Mouse (Mus musculus) urinary bladder, postnatal 4 days (tissue): ENCODE data around the gene Plcb4.

Source experiments
- DNase-seq, 2 experiments: peaks; one replicate each; pipeline ENCODE4 v3.0.0; 2021 to 2022; ENCODE audit warnings: low spot score in 2 of 2

The Plcb4 gene

DNA sequence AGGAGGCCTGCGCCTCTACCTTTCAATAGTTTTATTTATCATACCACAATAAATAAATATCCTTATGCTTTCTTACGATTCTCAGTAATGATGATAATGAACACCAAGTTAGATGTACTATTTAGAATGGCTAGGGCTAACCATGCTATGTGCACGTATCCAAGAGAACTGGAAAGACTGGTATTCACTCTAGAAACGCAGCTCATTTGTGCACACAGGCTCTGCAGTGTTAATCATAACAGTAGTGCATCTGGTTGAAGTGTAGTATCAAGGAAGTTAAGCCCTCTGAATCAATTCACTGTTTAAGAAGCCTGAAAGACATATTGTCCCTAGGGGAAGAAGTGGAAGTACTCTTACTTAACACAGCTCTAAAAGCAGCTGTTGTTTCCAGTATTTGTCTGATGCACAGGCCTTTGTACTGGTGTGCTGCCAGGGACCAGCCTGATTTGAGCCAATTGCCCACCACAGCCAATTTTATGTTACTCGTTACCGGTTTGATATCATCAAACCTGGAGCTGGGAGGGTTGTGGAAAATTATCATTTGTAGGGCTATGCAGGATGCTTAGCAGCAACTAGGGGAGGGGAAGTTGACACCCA lies 100.8 kb downstream of the Plcb4 start:
- no peak for DNase-seq

DNA sequence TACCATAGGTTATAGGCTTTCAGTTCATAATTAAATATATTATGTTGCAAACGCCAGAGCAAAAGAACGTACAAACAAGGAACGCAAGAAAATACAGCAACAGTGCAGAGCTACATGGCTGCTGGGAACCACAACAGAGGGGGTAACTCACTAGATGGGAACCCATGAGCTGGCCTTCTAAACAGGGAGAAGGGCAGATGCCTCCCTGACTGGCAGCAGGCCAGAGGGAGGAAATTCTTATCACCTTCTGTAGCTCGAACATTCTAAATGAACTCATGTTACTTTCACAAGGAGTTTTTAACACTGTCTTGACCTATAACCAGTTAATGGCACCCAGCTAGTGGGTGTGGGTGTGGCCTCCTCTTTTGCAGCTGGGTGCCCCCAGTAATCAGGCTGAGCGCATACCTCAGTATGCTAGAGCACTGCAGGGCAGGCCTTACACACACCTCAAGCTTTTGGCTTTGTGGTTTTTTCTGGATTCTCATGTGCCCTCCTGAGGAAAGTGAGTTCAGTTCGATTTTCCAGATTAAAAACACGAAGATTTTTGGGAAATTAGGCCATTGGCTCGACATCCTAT lies 102.5 kb downstream of the Plcb4 start:
- no peak for DNase-seq

DNA sequence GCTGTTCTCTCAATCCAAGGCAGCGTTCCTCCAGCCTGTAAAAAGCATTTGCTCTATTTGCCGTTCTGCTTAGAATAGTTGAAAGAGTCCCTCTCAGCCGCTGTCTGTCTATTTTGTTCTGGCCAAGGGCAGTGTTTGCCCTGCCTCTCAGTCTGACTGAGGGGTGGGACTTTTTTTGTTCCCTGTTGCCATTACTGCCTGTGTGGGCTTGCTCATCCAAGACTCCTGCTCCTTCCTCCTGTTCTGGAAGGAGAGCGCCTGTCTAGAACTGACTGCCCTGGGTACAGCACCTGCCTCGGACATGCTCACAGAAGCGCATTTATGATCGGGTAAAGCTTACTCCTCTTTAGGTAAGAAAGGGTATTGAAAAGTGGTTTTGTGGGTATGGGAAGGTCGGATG lies 105.9 kb downstream of the Plcb4 start:
- no peak for DNase-seq

DNA sequence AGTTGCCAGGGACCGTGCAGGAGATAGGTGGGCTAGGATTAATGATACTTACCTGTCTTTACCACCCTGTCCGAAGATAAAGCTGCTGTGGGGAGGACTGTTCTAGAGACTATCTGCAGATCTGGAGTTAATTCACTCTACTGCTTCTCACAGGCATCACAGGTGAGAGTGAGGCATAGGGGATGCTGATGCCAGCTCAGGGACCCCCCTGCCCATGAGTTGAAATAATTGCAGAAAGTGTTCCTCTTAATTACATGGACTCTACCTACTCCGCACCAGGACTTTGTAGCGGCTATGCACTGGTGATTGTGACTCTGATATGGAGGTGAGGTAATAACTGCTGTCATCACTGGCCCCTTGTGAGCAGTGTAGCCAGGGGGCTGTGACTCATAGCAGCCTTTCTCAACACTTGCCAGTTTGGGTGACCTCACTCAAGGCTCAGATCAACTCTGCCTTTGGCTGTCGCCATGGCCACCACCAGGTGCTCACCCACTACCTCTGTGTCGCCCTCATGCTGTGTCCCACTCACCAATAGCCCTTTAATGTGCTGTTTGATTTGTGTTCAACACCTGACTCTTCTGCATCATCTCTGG lies 107.8 kb downstream of the Plcb4 start:
- DNase-seq: no peak

DNA sequence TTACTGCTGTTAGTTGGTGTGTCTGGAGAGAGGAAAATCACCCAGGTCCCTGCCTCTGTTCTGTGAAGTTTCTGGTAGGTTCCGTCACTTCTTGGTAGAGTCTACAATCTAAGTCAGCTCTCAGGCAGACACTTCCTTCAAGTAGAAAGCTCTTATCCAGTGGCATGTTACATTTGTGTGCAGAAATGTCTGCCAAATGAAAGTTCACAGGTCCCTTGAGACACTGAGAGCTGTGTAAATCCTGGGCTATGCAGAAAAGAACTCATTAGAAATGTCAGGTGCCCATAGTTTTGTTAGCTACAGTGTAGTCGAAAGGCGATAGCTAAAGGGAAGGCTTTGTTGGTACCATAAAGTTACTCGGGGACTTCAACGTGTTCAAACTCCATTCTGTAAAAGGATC lies 108.7 kb downstream of the Plcb4 start:
- no peak for DNase-seq

DNA sequence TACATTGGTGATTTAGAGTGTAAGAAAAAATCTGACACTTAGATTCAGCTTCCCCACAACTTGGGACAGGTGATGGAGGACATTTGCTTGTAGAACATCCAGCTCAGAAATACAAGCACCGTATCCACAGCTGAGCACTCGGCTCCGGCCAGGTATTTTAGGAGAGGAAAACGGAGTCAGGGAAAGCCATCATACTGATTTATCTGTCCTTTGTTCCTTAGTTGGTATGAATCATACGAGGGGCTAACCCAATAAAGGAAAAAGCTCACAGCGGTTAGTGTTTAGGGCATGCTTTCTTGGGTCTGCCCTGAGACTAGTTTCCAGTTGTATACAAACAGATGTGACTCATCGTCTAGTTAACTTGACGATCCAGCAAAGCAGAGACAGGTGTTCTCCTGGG lies 110.9 kb downstream of the Plcb4 start:
- DNase-seq: no peak

DNA sequence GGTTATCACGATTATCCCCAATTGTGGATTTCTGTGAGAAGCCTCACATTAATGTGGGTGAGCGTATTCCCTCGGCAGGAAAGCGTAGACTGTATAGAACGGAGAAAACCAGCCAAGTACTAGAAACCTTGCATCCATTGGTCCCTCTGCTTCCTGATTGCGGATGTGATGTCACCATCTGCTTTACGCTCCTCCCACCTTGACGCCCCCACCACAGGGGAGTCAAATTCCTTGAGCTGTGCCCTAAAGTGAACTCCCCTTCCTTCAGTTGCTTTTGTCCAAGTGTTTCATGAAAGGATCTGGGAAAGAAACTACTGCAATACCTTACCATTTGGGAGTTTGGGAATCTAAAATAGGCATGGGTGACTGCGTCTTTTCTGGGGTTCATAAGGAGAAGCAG lies 111.4 kb downstream of the Plcb4 start:
- DNase-seq: no peak

DNA sequence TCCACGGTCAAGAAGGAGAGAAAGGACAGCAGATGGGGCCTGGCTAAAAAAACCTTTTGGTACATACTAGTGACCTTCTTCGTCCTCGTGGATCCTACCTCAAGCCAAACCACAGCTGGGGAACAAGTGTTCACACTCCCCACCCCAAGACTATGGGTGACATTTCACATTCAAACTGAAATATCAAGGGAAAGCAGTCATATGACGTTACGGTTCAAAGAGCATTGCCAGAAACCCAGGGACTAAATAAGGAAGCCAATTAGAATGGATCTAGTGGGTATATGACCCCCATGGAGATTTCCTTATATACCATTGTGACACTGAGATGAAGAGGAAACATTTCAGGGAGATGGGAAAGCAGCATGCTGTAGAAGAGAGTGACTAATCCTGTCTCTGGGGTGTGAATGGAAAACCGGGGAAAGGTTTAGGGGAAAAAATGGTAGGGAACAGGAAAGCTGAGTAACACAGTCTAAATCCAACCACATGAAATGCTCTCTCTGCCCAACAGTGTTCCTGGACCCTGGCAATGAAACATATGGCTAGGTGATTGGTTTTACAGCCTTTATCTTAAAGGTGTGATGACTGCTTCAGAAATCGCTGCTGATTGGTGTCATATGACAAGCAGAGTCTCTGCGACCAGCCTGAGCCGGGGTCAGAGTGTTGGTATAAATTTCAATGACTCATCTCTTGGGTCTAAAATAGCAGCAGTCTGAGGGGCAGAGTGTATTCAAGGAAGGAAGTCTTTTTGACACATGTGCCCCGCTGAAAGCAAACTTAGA lies 114.6 kb downstream of the Plcb4 start:
- DNase-seq: no peak

DNA sequence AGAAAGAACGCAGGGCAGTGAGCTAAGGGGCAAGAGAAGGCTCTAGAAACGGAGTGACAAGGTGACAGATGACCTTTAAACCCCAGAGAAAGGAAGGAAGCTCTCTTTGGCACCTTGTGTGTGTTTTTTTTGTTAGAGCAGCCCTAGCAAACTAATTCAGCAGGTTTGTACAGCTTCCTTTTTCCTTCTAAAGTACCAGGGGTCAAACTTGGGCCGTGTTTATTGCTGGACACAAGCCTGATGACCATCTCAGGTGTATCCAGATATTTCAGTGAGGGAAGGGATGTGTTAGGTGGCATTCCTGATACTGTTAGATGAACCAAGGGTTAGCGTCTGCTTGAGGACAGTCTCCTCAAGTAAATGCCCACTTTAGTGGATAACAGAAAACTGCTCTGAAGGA lies 116.2 kb downstream of the Plcb4 start:
- DNase-seq: no peak

DNA sequence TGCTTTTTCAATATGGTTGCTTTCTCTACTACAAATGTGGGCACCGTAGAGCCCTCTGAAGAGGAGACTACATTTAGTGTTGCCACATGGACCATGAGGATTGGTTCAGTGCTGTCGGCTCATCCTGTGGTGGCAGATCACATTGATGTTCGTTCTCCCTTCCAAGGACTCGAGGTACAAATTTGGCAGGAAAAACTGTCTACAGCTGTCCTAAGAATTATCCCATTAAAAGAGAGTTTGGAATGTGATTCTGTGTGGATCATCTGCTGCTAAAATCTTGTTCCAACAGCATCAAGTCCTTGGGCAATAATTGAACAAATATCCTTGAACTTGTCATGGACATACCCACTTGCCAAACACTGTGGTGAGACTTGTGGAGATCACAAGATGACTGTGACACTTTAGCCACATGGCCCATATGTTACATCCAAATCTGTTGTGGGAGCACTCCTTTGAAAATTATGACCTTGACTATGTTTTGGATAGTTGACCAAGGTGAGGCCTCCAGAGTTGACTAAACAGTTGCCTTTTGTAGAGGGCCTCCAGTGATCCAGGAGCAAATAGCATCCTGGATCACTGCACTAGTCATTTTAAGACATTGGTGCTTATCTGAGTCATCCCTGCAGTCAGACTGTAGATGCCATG lies 117.4 kb downstream of the Plcb4 start:
- no peak for DNase-seq

DNA sequence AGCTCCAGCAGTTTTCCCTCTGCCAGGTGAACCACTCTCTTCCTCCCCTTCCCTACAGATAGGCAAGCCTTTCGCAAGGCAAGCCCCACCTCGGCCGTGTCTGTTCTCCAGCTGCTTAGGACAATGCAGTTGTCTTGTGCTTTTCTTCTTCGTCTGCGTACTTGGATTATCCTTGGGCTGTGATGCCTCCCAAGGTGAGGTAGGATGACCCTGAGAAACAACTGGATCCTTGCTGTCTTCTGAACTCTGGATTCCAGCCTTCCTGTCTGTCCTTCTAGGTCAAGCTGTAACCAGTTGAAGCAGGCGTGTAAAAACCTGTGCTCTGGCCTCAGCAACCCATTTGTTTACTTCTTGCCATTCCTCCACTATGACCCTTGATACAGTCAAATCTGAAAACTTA lies 122.6 kb downstream of the Plcb4 start:
- DNase-seq: no peak

DNA sequence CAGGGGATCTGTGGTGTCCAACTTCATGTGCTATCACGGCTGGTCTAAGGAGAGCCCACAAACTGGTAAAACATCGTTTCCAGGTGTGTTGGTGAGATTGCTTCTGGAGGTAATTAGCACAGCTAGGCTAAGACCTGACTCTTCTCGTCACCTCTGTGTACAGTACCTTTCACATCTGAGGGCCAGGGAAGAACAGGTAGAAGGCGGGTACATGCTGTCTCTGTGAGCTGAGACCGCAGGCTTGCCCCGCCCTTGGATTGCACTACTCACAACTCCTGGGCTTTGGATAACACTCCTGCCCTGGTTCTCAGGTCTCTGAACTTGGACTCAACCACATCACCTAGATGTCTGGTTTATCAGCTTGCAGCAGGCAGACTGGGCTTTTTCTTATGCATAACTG lies 128.6 kb downstream of the Plcb4 start:
- DNase-seq: no peak

DNA sequence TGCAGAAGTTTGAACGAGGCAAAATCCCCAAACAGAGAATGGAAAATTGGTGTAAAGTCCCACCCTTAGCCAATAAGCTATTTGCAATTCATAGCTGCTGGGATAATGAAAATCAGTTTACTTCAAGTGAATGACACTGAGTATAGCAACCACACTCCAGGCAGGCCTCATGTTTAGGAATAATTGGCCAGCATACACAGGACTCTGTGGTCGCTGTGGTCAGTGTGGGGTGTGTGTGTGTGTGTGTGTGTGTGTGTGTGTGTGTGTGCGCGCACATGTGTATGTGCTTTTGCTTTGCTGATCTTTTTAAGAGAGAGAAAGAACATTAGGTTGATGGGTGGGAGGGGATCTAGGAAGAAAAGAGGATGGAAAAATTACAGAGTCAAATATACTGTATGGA lies 134.1 kb downstream of the Plcb4 start:
- no peak for DNase-seq

DNA sequence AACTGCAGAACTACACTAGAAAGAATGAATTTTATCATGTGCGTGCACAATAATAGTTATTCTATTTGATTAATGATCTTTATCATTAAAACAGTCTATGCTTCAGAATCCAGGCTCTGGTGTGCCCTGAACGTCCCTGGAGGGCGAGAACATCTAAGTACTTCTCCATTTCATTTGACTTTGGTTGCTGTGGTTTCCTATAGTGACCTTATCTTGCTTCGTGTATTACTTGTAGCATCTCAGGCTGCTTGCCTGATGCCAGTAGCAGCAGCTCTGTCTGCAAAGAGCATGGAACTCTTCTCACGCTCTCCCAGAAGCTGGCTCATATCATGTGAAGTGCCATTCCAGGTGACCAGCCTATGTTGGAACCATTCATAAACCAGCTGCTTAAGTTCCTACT lies 137.9 kb downstream of the Plcb4 start:
- no peak for DNase-seq

DNA sequence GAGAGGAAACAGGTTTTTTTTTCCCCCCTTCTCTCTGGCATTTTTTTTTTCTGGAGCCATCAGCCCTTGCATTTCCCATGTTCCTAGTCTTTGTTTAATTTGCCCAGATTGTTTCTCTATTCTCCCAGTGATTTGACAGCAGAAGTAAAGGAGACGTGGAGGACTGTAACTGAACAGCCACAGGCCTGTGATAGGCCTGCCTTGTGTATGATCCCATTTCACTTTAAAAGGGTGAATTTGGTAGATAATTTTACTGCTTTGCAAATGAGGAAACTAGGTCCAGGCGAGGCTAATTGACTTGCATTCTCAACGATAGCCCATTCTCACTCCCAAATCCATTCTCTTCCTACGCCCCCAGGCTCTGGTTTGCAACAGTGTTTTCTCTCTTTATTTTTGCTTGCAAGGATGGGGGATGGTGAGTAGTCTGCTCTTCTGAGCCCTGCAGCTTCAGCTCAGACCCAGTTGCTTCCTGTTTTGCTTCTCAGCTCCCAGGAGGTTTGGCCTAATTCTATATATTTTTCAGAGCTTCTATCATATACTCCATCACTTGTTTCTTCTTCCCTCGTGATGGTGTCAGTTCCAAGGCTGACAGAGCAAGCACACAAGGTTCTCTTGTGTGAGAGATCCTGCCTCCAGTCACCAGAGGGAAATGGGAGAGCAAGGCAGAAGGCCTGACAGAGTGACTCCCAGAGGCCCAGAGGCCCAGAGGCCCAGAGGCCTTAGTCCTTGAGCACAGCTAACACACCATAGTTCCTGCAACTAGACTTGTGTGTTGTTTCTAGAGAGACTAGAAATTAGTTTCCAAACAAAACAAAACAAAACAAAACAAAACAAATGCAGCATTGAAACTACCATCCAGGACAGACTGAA lies 139.1 kb downstream of the Plcb4 start:
- no peak for DNase-seq

DNA sequence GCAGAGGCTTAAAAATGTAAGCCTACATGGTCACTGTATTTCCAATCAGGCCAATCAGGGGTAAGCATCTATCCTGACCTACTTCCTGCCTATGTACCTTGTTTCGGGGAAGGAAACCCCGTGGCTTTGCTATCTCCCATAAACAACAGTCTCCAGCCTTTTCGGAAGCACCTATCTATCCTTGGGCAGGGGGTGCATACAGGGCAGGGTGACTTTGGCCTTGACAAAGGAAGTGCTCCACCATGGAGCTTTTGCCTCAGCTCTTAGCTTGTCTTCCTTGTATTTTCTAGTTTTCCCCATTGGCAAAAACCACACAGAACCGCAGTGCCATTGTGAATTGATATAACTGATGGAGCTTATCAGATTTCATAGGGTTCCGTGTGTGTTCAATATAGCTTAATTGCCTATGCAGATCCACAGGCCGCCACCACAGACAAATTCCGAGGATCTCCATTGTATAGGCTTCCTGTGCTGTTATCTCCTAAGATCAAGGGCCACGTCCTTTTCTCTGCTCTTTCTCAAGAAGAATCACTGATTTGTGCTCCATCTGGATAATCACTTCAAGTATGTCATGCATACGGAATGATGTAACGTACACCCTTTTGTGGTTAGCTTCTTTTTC lies 140.4 kb downstream of the Plcb4 start:
- no peak for DNase-seq

DNA sequence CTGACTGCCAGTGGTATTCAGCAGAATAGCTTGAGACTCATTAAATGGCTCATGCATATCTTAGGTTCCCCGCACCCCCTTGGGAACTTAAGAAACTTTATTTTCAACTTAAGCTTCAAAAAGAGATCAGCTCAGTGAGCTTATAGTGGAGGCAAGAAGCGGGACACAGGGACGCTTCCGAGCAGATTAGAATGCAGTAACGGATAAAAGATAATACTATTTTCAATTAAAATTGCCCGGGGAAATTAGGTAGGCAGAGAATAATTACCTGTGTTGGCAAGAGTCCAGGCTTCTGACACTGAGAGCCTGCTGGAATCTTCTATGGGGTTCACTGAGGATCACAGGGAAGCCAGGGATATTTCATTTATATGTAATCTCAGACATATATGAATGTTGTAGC lies 141.6 kb downstream of the Plcb4 start:
- no peak for DNase-seq

DNA sequence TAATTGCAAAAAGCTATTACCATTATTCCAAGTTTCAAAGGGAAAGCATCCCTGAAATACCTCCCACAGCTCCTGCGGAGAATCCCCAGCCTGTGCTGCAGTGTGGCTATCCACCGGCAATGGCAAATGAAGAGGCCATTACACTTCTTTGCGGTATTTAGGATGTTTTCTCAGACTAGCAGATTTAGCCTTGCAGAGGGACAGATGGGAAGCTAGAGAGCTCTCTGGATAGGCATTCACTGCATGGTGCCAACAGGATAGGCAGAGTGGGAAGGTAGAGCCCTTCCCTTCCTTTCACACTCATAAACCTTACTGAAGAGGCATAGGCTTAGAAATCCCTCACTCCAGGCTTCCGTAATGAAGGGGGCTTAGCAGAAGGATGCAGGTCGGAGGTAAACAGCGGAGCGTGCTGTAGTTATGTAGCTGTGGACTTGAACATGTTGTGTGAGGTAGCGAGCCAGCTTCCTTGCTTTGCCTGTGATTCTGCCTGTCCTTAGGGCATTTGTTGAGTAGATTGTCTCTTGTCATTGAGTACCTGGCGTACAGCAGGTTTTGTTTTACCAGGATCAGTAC lies 144.2 kb downstream of the Plcb4 start:
- no peak for DNase-seq

DNA sequence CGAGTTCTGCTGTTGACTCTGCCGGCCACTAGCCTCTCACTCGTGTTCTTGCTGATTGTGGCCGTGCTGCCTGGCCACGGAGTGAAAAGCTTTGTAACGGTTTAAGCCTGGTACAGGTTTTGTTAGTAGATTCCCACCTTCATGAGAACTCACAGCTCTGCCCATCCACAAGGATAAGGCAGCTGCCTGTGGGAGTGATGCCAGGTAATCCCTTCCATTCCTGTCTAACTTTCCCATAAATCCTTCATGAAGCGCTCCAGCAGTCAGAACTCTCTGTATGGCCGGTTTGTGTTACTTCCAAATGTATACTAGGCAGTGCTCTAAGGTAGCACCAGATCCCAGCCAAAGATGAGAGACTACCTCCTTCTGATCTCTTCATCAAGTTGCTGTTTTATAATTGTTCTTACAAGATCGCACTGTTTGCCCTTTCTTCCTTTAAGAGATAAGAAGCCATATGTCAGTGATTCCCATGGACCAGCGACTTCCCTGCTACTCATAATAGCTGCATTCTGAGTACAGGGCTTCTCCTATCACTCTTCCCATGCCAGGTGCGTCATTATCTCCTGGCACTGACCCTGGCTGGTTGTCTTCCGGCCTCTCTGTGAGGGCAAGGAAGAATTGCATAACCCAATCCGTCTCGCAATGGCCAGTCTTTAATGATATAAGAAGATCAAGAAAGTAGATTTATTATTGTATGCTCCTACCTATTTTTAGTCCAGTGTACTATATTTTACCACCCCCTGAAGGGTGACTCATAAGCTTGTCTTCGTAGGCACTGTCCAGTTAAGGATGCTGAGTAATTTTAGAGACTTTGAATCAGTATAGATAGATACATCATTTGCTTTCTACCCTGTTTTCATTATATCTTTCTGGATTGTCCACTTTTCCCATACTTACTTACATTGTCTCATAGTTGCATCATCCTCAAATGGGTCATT lies 147.2 kb downstream of the Plcb4 start:
- no peak for DNase-seq

DNA sequence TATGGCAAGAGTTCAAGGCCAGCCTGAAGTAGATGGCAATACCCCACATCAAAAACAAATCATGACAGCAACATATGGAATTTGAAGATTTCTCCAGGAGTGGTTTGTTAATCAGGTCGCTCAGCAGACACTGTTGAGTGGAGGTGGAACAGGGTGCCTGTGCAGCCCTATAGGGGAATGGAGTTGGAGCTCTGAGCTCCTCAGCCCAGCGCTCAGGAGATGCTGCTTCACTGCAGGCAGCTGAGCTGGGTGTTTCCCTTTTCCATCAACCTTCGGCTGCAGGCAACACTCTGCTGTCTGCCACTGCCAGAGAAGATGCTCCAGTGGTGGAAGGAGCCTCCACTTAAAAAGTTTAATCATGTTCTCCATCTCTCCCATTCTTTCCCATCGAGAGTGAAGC lies 149.5 kb downstream of the Plcb4 start:
- no peak for DNase-seq
